Mouse (Mus musculus) CD4-positive helper T cell, adult 2 months (primary cell): ENCODE measurements around the gene Cltc.
"Not testable (repeated sequence)": the region's sequence is repeated elsewhere in the genome, so short reads cannot be mapped to it uniquely, and the experiment has no call there.

Source experiments
- DNase-seq: peaks from one replicate; pipeline ENCODE4 v3.0.0-alpha.2; 2012; ENCODE audit warnings: low read depth, missing footprints, low spot score

Gene Cltc

GRCm38 (mm10) chr11:86757480-86758371, at the start of gene Cltc:
TSS of gene Cltc (minus strand) at chr11:86757565.
- DNase-seq, result peak; percentile 99

GRCm38 (mm10) chr11:86807001-86807477, 49.7 kb upstream of the Cltc start:
- peak; percentile 79 for DNase-seq

GRCm38 (mm10) chr11:86794161-86794560, 36.8 kb upstream of the Cltc start:
- DNase-seq, result no peak

GRCm38 (mm10) chr11:86787436-86787835, 30.1 kb upstream of the Cltc start:
- DNase-seq, result not testable (repeated sequence)

GRCm38 (mm10) chr11:86785767-86786166, 28.4 kb upstream of the Cltc start:
- DNase-seq, result no peak

GRCm38 (mm10) chr11:86769884-86770283, 12.5 kb upstream of the Cltc start:
- no peak for DNase-seq

- DNase-seq, result no peak
Measured at GRCm38 (mm10) chr11:86764501-86764900, 7.1 kb upstream of the Cltc start.

GRCm38 (mm10) chr11:86763127-86763526, 5.8 kb upstream of the Cltc start:
- not testable (repeated sequence) for DNase-seq

- DNase-seq, result no peak
Measured at GRCm38 (mm10) chr11:86760357-86760756, 3.0 kb upstream of the Cltc start.

- DNase-seq, result no peak
Measured at GRCm38 (mm10) chr11:86759886-86760285, 2.5 kb upstream of the Cltc start.

GRCm38 (mm10) chr11:86759226-86759625, 1.9 kb upstream of the Cltc start:
- no peak for DNase-seq

GRCm38 (mm10) chr11:86758559-86758958, 1.2 kb upstream of the Cltc start:
- no peak for DNase-seq

GRCm38 (mm10) chr11:86757142-86757479, 254 bp downstream of the Cltc start:
- no peak for DNase-seq

GRCm38 (mm10) chr11:86756156-86757141, 916 bp downstream of the Cltc start:
- peak; percentile 78 for DNase-seq

GRCm38 (mm10) chr11:86752404-86752803, 5.0 kb downstream of the Cltc start:
- DNase-seq, result no peak

- no peak for DNase-seq
Measured at GRCm38 (mm10) chr11:86751010-86751409, 6.4 kb downstream of the Cltc start.

- DNase-seq, result no peak
Measured at GRCm38 (mm10) chr11:86749776-86750423, 7.5 kb downstream of the Cltc start.

GRCm38 (mm10) chr11:86745634-86746404, 11.5 kb downstream of the Cltc start:
- DNase-seq, result no peak

- no peak for DNase-seq
Measured at GRCm38 (mm10) chr11:86742605-86743004, 14.8 kb downstream of the Cltc start.

GRCm38 (mm10) chr11:86741505-86741904, 15.9 kb downstream of the Cltc start:
- peak; percentile 34 for DNase-seq

GRCm38 (mm10) chr11:86739470-86739869, 17.9 kb downstream of the Cltc start:
- no peak for DNase-seq
